In genomic region chr14:52810275-52811127, GRCm38 (mm10) we compare ENCODE assay signal across 8 mouse cellular contexts.
DNase-seq lines count a peak whose midpoint lies in the region; ATAC-seq lines count a peak whose summit lies in the region.
"Not testable (repeated sequence)": the region's sequence is repeated elsewhere in the genome, so short reads cannot be mapped to it uniquely, and the experiment has no call there.

No protein-coding gene starts in this region.

- WGBS in forebrain, embryonic 15.5 days: 70% methylated on average over 8 of the region's 8 CpGs
- 66% methylated on average over 8 of the region's 8 CpGs for WGBS in kidney, embryonic 15.5 days
- 73% methylated on average over 8 of the region's 8 CpGs for WGBS in midbrain, embryonic 11.5 days

- not testable (repeated sequence) for H3K4me2 ChIP-seq in forebrain, embryonic 15.5 days (replicated peaks); kidney, embryonic 15.5 days; midbrain, embryonic 11.5 days

- H3K4me1 ChIP-seq in forebrain, embryonic 15.5 days; kidney, embryonic 15.5 days; midbrain, embryonic 11.5 days (ENCODE audit: control insufficient read depth, insufficient read depth, low read length): not testable (repeated sequence)

- H3K9ac ChIP-seq in forebrain, embryonic 15.5 days (replicated peaks); kidney, embryonic 15.5 days; midbrain, embryonic 11.5 days (ENCODE audit: low read length): not testable (repeated sequence)

- not testable (repeated sequence) for H3K4me3 ChIP-seq in forebrain, embryonic 15.5 days; kidney, embryonic 15.5 days (replicated peaks); midbrain, embryonic 11.5 days (ENCODE audit: low read depth, low read length)

- ATAC-seq in forebrain, embryonic 15.5 days (replicated peaks): peak; percentile 78
- peak; percentile 43; the same call in 1 of the 2 replicates for ATAC-seq in kidney, embryonic 15.5 days (replicated peaks; ENCODE audit: low FRiP score)
- ATAC-seq in midbrain, embryonic 11.5 days (ENCODE audit: low FRiP score): peak; percentile 58; the same call in 1 of the 2 replicates

- not testable (repeated sequence) for H3K36me3 ChIP-seq in forebrain, embryonic 15.5 days; kidney, embryonic 15.5 days; midbrain, embryonic 11.5 days (ENCODE audit: control insufficient read depth, insufficient read depth, low read length)

- H3K9me3 ChIP-seq in forebrain, embryonic 15.5 days; kidney, embryonic 15.5 days (replicated peaks); midbrain, embryonic 11.5 days (ENCODE audit: control insufficient read depth, low read length): not testable (repeated sequence)

- DNase-seq in adrenal gland, postnatal 25 days: peak; percentile 48
- DNase-seq in heart, postnatal 10 days: peak; percentile 53 to 67
- peak; percentile 6 to 12 for DNase-seq in left cerebral cortex, adult 8-10 months (ENCODE audit: low spot score in 2 of 2)
- DNase-seq in midbrain, embryonic 11.5 days (ENCODE audit: low spot score, missing footprints): not testable (repeated sequence)
- DNase-seq in right cerebral cortex, postnatal 36 days (ENCODE audit: low spot score in 2 of 2): peak; percentile 22 to 24
- peak; percentile 17 for DNase-seq in urinary bladder, adult 2 months (ENCODE audit: low spot score)

- intact Hi-C loops in heart, postnatal 10 days (cut with DNase I): not testable (repeated sequence)

- H3K27me3 ChIP-seq in forebrain, embryonic 15.5 days; kidney, embryonic 15.5 days; midbrain, embryonic 11.5 days (ENCODE audit: control insufficient read depth, insufficient read depth, low read length): not testable (repeated sequence)

- not testable (repeated sequence) for H3K27ac ChIP-seq in forebrain, embryonic 15.5 days (replicated peaks); kidney, embryonic 15.5 days; midbrain, embryonic 11.5 days (ENCODE audit: low read depth, low read length)
